Mouse (Mus musculus) embryonic stem cell, embryonic (primary cell): Measurements from ENCODE around the gene Amn1.
"Not testable (repeated sequence)": the region's sequence is repeated elsewhere in the genome, so short reads cannot be mapped to it uniquely, and the experiment has no call there.

Experiments
- CTCF ChIA-PET, 4 experiments: fragments of 300-600 bp in 2 of 4; fragments of 350-600 bp in 2 of 4; sonication (Branson Sonifier 250); formaldehyde crosslinking; loops; one replicate each; lab custom pipeline; 2022; ENCODE audit warnings: inconsistent platforms in 2 of 4; lab: Charles Lee
- POLR2A ChIA-PET, 4 experiments: fragments of 300-600 bp in 2 of 4; fragments of 350-600 bp in 2 of 4; sonication (Branson Sonifier 250); formaldehyde crosslinking; loops; one replicate each; lab custom pipeline; 2022; ENCODE audit warnings: antibody characterized with exemption in 4 of 4, inconsistent platforms in 1 of 4; lab: Charles Lee

Amn1 gene

DNA sequence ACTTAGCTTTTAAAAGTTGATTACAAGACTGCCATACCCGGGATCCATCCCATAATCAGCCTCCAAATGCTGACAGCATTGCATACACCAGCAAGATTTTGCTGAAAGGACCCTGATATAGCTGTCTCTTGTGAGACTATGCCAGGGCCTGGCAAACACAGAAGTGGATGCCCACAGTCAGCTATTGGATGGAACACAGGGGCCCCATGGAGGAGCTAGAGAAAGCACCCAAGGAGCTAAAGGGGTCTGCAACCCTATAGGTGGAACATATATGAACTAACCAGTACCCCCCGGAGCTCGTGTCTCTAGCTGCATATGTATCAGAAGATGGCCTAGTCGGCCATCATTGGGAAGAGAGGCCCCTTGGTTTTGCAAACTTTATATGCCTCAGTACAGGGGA lies 18.5 kb downstream of the Amn1 start:
- CTCF ChIA-PET, POLR2A ChIA-PET: not testable (repeated sequence)

DNA sequence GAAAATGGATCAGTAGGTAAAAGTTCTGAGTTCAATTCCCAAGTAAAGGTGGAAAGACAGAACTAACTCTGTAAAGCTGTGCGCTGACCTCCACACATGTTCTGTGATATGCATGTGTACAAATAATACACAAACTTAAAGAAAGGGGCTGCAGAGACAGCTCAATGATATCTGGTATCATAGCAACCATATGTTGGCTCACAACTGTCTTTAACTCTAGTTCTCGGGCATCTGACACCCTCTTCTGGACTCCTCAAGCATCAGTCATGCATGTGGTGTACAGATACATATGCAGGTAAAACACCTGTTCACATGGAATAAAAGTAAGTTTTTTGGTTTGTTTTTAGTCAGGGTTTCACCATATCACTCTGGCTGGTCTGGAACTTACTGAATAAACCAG lies 20.1 kb downstream of the Amn1 start:
- ChIA-PET POLR2A (interaction anchor here in 1 of 4 experiments (0.7 kb wide), 1 partner anchor 164 kb away, joined by 6 read pairs; no protein-coding TSS in a partner anchor), CTCF (interaction anchor here in 1 of 4 experiments (0.5 to 0.6 kb wide), 2 partner anchors 162 to 1328 kb away, joined by 4 read pairs; no protein-coding TSS in a partner anchor)

DNA sequence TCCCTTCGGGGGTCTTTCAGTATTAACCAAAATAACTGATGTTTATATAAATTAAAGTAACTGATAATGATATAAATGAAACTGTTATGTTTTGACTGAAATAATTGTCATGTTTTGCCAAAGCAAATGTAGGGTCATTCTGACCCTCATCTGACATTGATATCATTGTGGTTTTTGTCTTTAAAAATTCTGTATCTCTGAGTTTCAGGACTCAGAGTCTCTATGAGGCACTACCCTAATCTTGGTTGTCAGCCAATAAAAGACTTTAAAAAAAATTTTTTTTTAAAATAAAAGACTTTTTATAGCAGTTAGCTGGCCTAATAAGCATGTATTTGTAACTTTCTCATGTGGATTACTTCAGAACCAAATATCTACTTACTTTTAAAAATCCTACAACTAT lies 20.8 kb downstream of the Amn1 start:
- POLR2A ChIA-PET = no interaction called here

DNA sequence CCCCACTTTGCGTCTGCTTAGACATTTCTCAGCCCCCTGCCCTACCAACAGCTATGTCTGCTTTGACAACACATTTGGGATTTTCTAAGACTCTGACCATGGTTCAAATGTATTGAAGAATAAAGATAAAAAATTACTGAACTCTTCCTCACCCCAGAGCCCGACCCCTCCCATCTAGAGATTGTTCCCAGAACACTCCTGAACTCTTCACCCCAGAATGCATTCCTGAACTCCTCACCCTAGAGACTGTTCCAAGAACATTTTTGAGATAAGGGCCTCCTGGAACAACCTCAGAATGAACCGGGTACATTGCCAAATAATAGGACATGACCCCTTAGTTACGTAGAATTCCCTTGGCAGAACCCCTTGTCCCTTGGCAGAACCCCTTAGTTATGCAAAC lies 21.5 kb downstream of the Amn1 start:
- POLR2A ChIA-PET, CTCF ChIA-PET: not testable (repeated sequence)

More for the DNA sequence above, 20.8 kb downstream of the Amn1 start:
- CTCF ChIA-PET = interaction anchor here in 1 of 4 experiments (0.5 kb wide), 1 partner anchor 161 kb away, joined by 4 read pairs; no protein-coding TSS in a partner anchor

DNA sequence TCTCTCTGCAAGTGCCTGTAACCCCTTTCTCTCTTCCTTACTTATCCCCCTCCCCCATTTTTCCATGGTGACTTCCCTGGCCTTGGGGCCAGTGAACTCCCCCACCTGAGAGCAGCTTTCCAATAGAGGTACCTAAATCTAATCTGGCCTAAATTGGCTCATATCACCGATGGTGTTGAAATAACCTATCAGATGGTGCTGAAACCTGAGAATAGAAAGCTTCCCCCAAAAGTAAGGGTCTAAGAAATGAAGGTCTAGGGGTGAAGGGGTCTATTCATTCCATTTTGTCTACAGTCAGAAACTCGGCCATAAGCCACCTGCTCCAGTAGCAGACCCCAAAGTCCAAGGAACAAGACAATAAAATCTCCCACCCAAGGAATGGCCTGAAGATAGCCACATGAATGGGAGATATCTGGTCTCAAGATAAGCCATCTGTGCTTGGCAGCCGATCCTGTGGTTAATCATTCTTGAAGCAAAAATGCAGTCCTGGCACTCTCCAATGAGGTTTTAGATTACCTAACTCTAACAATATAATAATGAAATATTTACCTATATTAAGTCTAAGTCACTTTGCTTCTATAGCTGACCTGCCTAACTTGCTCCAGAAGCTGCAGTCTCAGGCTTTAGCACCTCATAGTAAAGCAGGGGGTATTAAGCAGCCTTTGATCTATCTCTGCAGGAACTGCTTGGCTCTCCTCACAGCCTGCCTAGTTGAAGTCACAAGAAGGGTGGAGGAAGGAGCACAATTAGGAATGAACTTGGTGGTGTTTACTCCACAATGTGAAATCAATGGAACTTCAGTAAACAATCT lies 33.3 kb downstream of the Amn1 start:
- POLR2A ChIA-PET = interaction anchor here in 1 of 4 experiments (0.5 to 1.2 kb wide), 6 partner anchors 9 to 185 kb away, joined by 3 to 5 read pairs (median 4); no protein-coding TSS in a partner anchor
- CTCF ChIA-PET = no interaction called here

DNA sequence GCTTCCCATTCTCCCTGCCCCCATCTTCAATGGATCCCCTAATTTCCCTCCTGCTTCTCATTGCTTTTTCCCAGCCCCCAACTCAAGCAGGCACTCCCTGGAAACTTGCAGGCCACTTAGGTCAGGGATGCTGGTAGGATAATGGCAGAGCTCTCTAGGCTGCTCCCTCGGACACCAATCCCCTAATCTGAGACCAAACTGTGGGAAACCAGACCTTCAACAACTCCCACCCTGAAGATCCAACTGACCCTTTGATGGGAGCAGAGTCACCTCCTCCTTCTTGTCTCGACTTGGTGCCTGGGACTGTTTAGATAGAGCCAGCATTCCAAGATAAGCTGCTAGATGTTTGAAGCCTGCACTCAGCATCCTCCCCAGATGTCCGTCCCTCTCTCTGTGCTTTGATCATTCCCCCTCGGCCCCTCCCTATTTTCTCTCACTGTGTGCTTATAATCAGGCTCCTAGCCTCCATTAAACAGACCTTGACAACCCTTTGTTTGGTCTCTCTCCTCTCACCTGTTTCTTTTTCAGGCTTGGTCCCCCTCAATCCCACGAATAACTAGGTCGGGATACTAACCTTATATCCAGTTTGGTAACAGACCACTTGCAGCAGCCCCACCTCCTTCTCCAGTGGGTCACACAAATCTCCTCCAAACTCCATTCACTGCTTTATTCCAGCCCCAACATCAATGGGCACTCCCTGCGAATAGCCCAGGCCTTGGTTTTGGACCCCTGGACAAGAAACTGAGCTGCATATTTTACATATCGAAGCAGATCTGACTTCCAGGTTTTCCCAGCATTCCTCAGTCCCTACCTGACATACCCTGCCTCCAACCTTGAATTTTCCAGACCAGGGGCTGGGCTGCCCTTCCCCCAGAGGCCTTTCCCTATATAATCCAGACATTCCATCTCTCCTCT lies 34.1 kb downstream of the Amn1 start:
- ChIA-PET CTCF (no interaction called here), POLR2A (interaction anchor here in 1 of 4 experiments (0.6 to 1.2 kb wide), 3 partner anchors 8 to 34 kb away, joined by 3 to 5 read pairs (median 3); no protein-coding TSS in a partner anchor)

DNA sequence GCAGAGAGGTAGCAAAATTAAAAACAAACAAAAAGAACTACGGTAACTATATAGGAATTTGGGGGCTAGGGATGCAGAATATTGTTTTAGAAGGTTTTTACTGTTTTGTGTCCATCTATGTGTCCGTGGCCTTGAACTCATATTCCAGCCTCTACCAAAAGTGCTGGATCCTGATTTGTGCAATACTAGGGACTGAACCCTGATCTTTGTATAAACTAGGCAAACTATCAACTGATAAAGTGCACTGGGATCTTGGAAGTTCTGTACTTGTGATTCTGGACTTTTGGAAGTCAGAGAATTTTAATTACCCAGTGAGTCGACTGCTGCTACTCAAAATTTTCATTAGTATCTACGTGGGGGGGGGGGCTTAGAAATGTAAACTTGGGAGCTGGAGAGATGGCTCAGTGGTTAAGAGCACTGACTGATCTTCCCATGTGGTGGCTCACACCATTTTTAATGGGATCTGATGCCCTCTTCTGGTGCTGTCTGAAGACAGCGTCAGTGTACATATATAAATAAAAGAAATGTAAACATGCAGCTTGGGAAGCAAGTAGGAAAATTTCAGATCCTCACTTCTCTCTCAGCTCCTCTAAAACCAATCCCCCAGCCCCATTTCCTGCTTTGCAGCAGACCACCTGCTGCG lies 34.9 kb downstream of the Amn1 start:
- POLR2A ChIA-PET = interaction anchor here in 1 of 4 experiments (0.6 kb wide), 1 partner anchor 402 kb away, joined by 3 read pairs; no protein-coding TSS in a partner anchor
- CTCF ChIA-PET = no interaction called here

DNA sequence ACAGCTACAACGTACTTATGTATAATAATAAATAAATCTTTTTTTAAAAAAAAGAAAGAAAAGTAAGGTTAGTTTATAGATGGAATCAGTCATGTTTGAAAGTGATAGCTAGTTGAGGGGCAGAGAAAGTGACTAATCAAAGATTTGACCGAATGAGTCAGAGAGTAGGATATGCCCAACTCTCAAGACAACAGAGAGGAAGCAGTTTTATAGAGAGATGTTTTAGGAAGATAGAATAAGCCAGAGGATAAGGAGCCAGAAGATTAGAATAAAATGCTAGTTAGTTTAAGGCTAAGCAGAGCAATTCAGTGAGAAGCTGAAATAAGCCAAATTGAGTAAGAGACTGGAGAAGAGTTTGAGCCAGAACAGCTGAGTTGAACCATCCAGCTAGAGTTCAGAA lies 36.4 kb downstream of the Amn1 start:
- CTCF ChIA-PET = no interaction called here
- POLR2A ChIA-PET = interaction anchor here in 2 of 4 experiments (0.6 to 1.6 kb wide), 7 partner anchors 10 to 313 kb away, joined by 3 to 7 read pairs (median 4); no protein-coding TSS in a partner anchor

DNA sequence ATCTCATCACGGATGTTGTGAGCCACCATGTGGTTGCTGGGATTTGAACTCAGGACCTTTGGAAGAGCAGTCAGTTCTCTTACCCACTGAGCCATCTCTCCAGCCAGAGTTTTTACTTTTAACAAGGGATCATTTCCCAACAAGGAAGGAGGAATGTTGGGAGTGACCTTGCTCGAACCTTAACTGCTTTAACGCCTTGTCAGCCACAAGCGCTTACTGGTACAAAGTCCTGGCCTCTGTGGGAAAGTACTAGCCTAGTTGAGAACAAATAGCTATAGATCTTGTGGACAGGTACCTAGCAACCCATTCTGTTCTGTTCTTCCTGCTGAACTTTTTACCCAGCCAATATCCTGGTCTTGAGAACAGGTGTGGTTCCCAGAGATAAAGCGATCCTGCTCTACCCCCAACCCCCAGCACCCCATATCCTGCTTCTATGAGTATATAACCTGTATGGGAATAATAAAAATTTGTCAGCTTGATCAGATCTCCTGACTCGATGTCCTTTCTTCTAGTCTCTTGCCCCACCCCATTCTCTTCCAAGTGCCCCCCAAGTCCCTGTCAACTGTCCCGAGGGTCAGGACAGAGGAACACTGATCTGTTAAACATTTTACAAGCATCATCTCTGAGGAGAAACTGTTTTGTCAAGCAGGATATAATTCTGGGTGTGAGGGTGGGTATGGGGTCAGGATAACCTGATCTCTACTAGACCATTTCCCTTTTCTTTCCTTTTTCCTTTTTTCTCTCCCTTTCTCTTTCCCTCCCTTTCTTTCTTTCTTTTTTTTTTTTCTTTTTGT lies 39.9 kb downstream of the Amn1 start:
- ChIA-PET CTCF (no interaction called here), POLR2A (interaction anchor here in 2 of 4 experiments (1.2 to 1.4 kb wide), 2 partner anchors 10 to 193 kb away, joined by 3 read pairs; no protein-coding TSS in a partner anchor)

DNA sequence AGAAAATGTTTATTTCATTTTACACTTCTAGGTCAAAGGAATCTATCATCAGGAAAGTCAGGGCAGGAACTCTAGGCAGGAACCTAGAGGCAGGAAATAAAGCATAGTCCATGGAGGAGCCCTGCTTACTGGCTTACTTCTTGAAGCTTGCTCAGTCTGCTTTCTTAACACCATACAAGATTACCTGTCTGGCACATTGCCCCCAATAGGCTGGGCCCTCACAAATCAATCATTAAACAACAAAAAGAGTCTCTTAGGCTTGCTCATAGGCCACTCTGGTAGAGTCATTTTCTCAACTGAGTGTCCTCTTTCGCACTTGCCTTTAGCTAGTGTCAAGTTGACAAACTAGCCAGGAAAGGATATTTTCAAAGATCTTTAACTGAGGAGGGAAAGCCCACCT lies 43.4 kb downstream of the Amn1 start:
- ChIA-PET POLR2A (interaction anchor here in 1 of 4 experiments (1.0 to 1.9 kb wide), 5 partner anchors 10 to 167 kb away, joined by 3 to 7 read pairs (median 3); partner anchors contain the start of genes Amn1 and Dennd5b), CTCF (interaction anchor here in 1 of 4 experiments (0.6 kb wide), 1 partner anchor 14 kb away, joined by 7 read pairs; no protein-coding TSS in a partner anchor)

DNA sequence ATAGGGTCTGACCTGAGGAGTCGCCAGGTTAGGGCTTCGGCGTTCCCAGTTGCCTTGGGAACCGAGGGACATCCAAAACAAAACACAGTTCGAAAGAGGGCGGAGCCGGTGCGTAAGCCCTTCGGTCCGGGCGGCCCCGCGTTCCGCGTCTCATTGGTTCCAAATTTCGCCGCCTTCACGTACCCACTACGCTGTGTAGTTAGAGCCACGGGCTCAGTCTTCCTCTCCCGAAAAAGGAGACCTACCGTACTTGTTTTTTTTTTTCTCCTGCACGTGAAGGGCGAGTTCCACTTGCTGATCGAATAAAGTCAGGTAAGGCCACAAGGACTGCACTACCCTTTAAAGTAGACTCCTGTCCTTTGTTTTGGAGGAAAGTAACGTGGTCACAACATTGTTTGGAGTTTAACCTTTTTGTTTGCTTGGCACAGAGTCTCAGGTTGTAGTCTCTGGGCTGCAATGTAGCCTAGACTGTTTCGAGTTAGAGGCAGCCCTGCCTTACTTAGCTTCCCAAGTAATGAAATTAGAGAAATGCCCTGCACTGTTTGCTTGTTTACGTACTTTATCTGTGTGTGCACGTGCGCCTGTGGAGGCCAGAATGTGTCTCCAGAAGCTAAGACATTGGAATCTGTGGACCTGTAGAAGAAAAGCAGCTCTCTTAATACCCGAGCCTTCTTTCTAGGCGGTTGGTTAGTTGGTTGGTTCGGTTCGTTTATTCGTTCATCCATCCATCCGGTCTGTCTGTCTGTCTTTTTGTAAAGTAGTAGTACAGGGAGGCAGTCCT lies 46.9 kb downstream of the Amn1 start:
- CTCF ChIA-PET = no interaction called here
- POLR2A ChIA-PET = interaction anchor here (0.6 to 2.7 kb wide), 28 partner anchors 9 to 268 kb away, joined by 3 to 17 read pairs (median 4); partner anchors contain the start of genes Resf1 (in 3 of the 4), Amn1 (in 2 of the 4), Bicd1 (in 2 of the 4) and Caprin2 (in 1 of the 4)

DNA sequence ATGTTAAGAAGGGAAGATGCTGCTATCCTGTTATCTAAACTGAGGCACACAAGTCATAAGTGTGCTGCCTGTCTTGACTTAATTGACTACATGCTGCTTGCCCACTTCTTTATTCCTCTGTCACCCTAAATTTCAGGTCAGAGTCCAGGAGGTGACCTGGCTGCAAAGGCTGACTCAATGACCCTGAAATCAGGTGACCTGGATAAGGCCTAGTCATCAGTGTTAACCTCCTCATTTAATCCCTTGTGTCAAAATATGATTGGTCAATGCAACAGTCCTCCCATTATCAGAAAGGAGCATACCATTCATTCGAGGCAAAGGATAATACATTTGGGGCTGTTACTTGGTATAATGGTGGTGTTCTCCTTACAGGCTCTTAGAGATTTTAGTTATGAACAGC lies 49.0 kb downstream of the Amn1 start, which contains the start of gene Etfbkmt:
TSS of gene Etfbkmt (plus strand) at position 379 of the 400 bp plus-strand sequence.
- POLR2A ChIA-PET = interaction anchor here in 1 of 4 experiments (0.7 kb wide), 1 partner anchor 12 kb away, joined by 4 read pairs; no protein-coding TSS in a partner anchor
- CTCF ChIA-PET = no interaction called here

DNA sequence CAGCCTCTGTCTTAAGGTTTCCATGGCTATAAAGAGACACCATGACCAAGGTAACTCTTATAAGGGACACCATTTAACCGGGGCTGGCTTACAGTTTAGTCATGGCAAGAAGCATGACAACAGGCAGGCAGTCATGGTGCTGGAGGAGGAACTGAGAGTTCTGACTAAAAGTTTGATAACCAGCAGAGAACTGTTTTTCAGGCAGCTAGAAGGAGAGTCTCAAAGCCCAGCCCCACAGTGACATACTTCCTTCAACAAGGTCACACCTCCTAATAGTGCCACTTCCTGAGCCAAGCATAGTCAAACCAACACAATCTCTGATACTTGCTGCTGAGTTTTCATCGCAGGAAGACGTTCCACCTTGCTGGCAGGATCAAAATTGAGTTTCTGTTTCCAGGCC lies 49.5 kb downstream of the Amn1 start:
- ChIA-PET CTCF (no interaction called here), POLR2A (interaction anchor here in 1 of 4 experiments (1.8 kb wide), 1 partner anchor 49 kb away, joined by 8 read pairs; the partner anchor contains the start of gene Amn1)

DNA sequence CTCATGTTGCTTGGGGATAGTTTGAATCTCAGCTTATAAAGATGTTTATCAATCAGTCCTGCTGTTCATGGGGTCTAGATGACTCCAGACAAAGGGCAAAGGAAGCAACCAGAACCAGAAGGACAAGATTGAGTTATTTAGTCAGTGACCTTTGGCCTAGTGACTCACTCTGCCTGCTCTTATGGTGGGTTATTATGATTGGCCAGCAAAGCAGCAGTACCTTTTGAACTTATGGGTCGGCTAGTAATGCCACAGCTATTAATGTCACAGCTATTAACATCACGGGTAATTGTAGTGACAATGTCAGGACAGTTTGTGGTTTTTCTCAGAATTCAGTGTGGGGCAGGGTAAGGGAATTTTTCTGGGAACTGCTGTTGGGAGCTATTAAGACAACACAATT lies 50.6 kb downstream of the Amn1 start:
- POLR2A ChIA-PET = interaction anchor here in 1 of 4 experiments (1.1 to 1.8 kb wide), 3 partner anchors 34 to 120 kb away, joined by 3 to 8 read pairs (median 3); partner anchors contain the start of gene Amn1
- CTCF ChIA-PET = interaction anchor here in 1 of 4 experiments (0.5 kb wide), 1 partner anchor 10 kb away, joined by 3 read pairs; no protein-coding TSS in a partner anchor

DNA sequence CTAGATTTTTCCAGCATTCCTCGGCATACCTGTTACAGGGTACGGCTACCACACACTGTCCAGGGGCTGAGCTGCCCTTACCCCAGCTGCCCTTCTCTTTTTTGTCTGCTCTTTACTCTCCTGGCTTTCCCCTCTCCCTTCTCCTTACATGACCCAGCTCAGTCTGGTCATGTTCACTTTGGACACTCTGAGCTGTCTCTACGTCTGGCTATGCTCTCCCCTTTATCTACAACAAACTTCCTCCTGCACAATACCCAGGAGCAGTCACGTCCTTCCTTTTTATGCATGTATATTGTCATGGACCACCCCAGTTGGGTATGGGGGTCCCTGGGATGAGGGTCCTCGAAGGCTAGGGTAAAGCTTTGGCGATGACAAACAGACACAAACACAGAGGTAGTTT lies 52.9 kb downstream of the Amn1 start:
- ChIA-PET CTCF (interaction anchor here in 1 of 4 experiments (0.6 kb wide), 1 partner anchor 12 kb away, joined by 3 read pairs; no protein-coding TSS in a partner anchor), POLR2A (interaction anchor here in 2 of 4 experiments (0.5 to 1.2 kb wide), 2 partner anchors 177 to 347 kb away, joined by 3 read pairs; no protein-coding TSS in a partner anchor)
